Mouse (Mus musculus): ENCODE measurements around the gene Faim2.

DNA sequence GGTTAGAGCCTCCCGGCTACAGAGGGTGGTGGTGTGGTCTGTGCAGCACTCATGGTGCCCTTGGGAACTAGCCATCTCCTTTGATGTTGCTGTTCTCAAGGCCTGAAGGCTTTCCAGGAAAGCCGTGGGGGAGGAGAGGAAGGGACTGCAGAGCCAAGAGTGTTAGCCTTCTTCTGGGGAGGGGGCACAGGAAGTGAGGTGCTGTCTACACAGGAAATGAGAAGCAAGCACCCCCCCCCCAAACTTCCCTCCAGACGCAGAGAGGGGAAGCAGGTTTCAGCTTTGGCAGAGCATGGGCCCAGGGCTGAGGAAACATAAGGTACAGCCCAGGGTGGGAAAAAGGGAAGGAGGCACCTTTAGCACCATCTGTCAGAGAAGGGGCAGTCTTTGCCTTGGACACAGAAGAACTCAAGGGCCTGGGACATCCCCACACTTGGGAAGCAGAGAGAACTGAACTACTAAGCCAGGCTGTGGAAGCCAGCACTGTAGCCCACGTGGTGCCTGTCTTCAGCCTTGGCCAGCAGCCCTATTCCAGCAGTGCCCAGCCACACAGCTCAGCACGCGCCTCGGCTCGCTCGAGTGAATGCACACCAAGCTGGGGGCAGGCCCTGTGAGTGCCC is 78.7 kb downstream of the Faim2 start:
- TF ChIP-seq CTCF (IDR thresholded peaks at IDR 0.05): no peak
- no peak for TF ChIP-seq POLR2A (IDR thresholded peaks at IDR 0.05; ENCODE audit: insufficient read depth, low read depth, low read length)
